Mouse (Mus musculus) 3T3-L1 (cell line): ENCODE data around the gene Tcf7l2.

ENCODE experiments used
- DNase-seq: peaks from one replicate; pipeline ENCODE4 v3.0.0-alpha.2; 2015; ENCODE audit warnings: low read depth, low spot score

Tcf7l2 gene

GRCm38 (mm10) chr19:55939090-55939489, 197.5 kb downstream of the Tcf7l2 start:
- no peak for DNase-seq

DNA sequence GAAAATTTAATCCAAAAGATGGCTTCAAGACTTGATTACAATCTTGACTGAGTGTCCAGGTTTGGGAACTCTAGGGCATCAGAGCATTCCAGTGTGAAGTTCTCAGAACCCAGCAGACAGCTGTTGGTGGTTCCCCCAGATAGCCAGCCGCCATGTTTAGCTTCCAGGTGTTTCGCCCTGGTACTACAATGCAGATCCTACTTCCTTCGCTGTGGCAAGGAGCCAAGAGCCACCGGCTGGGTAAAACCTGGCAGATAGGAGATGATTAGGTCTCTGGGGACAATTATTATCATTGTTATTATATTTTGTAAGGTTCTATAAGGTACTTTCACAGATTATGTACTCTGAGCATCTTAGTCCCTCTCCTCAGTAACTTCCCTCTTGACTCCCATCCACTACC, 198.1 kb downstream of the Tcf7l2 start:
- DNase-seq = no peak

DNA sequence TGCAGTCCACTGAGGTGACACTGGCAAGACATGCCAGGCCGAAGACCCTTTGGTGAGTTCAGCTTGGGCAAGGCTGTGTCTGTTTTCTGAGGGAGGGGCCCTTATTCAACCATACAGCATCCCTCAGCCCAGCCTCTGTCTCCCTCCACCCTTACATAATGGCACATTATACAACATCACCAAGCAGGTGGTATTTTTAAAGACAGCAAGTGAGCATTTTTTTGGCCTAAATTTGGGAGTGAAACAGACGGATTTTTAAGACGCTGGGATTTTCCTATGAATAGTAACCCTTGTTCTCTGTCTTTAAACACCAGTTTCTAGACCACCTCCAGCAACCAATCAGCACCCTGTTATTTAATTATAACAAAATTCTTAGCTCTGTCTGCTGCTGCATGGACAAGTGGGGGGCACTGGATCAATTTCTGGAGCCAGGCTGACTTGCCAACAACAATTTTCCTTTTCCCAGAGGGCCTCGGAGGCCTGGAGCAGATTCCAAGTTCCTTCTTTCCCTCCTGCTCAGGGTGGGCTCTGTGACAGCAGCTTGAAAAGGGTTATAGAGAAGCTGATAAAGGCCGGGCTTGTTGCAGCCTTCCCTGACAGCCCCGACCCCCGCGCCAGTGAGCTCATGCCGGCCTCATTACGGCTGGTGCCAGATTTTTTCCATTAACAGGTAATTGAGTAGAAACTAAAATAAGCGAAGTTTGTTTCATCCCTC, 199.1 kb downstream of the Tcf7l2 start:
- DNase-seq = no peak

- DNase-seq = no peak
These were observed 199.9 kb downstream of the Tcf7l2 start for GRCm38 (mm10) chr19:55941253-55942125.

DNA sequence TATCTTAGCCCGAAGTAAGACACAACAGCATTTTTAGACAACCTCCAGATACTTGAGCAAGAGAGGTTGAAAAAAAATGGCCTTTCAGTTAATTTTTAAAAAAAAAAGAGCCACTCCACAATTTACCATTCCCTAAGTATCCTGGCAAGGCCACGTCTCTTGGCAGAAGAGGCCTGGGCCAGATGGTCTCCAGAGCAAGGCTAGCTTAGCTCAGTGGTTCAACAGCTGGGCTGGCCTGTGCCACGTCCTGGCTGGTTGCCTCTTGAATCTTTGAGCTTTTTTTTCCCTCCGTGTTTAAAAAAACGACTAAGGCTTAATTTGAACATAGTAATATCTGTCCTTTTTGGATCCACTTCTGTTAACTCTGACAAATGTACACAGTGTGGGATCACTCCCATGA, 209.8 kb downstream of the Tcf7l2 start:
- peak; percentile 42 for DNase-seq

DNA sequence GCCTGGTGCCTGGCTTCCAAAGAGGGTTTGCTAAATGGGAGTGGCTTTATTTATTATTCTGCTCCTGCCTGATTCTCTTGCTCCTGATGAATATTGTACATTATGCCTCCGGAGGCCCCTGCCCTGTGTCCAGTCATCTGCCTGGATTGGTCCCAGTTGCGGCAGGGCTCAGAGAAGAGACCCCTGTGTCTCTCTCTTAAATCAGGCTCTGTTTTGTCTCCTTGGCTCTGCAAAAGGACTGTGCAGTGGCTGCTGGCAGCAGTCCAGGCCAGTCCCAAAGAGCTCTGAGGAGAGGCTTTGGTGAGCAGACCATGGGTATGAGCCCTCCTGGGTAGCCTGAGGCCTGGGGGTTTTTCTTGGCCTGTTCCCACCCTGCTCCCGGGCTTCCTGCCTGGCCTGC, 211.6 kb downstream of the Tcf7l2 start:
- DNase-seq = no peak

- no peak for DNase-seq
These were observed 213.5 kb downstream of the Tcf7l2 start for GRCm38 (mm10) chr19:55955126-55955525.

- peak; percentile 66 for DNase-seq
These were observed 215.1 kb downstream of the Tcf7l2 start for GRCm38 (mm10) chr19:55956745-55957144.

GRCm38 (mm10) chr19:55964421-55964820, 222.8 kb downstream of the Tcf7l2 start:
- DNase-seq = no peak

DNA sequence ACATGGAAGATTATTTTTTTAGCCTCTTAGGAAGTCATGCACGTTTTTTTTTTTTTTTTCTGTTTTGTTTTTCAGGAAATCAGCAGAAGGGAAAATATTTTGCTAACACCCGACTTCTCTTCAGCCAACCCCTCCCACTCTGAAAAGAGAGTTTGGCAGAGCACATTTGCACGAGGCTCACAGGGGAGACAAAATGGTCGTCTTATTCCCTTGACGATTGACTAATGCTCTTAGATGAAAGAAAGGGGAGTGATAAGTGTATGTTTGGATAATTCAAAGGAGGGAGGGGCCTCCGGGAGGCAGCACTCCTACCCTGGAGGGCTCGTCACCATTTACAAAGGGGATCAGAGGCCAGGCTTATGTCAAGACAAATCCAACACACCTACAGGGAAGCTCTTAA, 224.4 kb downstream of the Tcf7l2 start:
- DNase-seq = no peak

DNA sequence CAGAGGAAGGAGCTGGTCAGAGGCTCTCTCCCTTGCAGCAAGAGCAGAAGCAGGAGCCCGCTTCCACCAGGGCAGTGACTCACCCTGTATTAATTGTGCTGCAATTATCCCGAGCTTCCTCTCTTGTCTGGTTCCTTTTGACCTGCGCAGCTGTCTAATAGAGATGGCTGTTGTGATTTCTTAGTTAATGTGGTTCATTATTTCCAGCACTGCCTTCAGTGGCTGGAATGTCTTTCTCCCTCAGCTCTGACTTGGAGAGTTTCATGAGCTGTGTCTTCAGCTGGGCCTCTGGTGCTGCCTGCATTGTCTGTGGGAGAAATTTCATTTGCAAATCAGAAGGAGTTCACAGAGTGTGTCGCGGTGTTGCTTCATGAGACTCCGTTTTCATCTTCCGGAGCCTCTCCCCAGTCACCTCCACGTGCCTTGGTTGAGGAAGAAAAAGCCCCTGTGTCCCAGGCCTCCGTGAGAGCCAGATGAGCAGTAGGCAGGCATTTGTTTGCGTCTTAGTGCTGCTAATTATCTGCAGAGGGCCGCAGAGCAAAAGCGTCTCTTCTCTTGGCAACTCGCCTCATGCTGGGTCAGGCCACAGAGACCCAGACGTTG, 228.4 kb downstream of the Tcf7l2 start:
- peak; percentile 22 for DNase-seq

DNA sequence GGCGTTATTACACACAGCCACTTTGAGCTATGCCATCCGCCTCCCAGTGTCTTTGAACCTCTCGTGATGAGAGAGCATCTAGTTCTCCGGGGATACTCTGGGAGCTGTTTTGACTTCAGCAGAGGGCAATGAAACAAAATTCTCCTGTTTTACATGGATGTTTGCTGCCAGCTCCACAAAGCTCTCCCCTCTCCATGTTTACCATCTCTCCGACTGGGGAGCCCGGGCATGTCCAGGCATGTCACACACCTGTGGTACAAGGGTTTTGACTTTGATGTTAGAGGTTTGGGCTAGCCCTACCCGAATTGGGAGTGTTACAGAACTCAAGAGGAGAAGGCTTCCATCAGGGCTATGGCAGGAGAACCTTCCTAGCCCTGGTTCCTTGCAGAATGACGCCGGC, 234.5 kb downstream of the Tcf7l2 start:
- DNase-seq = no peak
